Mouse (Mus musculus): ENCODE data around the gene Siva1. TPM values are rescaled to one million over a fixed set of nuclear protein-coding genes. Genes with fewer than 3 reads are reported as not detected.

Siva1 gene
- total RNA-seq, 4 experiments from 2014 or later: 28.3 to 35.2 (median 30.0) TPM

GRCm38 (mm10) chr12:112678555-112679026 lies 34.1 kb downstream of the Siva1 start, which contains the start of gene Zbtb42:
Gene Zbtb42, plus strand, starts transcription at chr12:112678828.
- peak; percentile 53 for DNase-seq (ENCODE audit: low spot score)

- DNase-seq (ENCODE audit: low spot score): no peak
Measured at GRCm38 (mm10) chr12:112679027-112679996, 34.8 kb downstream of the Siva1 start.

GRCm38 (mm10) chr12:112683351-112683750 lies 38.9 kb downstream of the Siva1 start:
- no peak for DNase-seq (ENCODE audit: low spot score)

- DNase-seq (ENCODE audit: low spot score): no peak
Measured at GRCm38 (mm10) chr12:112688458-112688857, 44.0 kb downstream of the Siva1 start.

GRCm38 (mm10) chr12:112693185-112694126 lies 49.0 kb downstream of the Siva1 start:
- DNase-seq (ENCODE audit: low spot score): peak; percentile 93

- no peak for DNase-seq (ENCODE audit: low spot score)
Measured at GRCm38 (mm10) chr12:112694127-112694475, 49.6 kb downstream of the Siva1 start.

GRCm38 (mm10) chr12:112696806-112697425 lies 52.4 kb downstream of the Siva1 start:
- no peak for DNase-seq (ENCODE audit: low spot score)

Small RNAs within 50 kb of the gene (microRNA-seq; reads per million reads assigned to microRNA genes)
- not detected for gene Mir6939

Other genes starting within 250 kb of the Siva1 start
- 10 to 100 TPM; 31.2 to 50.5 (median 38.0) TPM for gene A530016L24Rik, start 155.2 kb upstream of the Siva1 start, total RNA-seq (2022)
- gene Tmem179, start 127.9 kb upstream of the Siva1 start, total RNA-seq (2022): not detected
- gene Inf2, start 55.9 kb upstream of the Siva1 start, total RNA-seq (2022): 10 to 100 TPM; 14.7 to 19.5 (median 17.7) TPM
- gene Adssl1, start 24.6 kb upstream of the Siva1 start, total RNA-seq (2022): 100 to 1,000 TPM; 184 to 207 (median 193) TPM
- gene Akt1, start 30.2 kb downstream of the Siva1 start, total RNA-seq (2022): 100 to 1,000 TPM; 161 to 195 (median 179) TPM
- gene Zbtb42, start 34.1 kb downstream of the Siva1 start, total RNA-seq (2022): 1 to 10 TPM; 4.0 to 5.5 (median 4.9) TPM
- gene Cep170b, start 75.8 kb downstream of the Siva1 start, total RNA-seq (2022): 10 to 100 TPM; 12.3 to 14.7 (median 13.4) TPM
- gene Pld4, start 116.0 kb downstream of the Siva1 start, total RNA-seq (2022): 1 to 10 TPM; 3.4 to 8.1 (median 4.3) TPM
- 10 to 100 TPM; 19.3 to 24.6 (median 20.6) TPM for gene Ahnak2, start 158.0 kb downstream of the Siva1 start, total RNA-seq (2022)
- 1 to 10 TPM; 1.8 to 4.3 (median 2.4) TPM for gene Clba1, start 164.3 kb downstream of the Siva1 start, total RNA-seq (2022)
- gene Cdca4, start 184.7 kb downstream of the Siva1 start, total RNA-seq (2022): 1 to 10 TPM; 5.6 to 6.5 (median 6.2) TPM
- gene Gpr132, start 223.5 kb downstream of the Siva1 start, total RNA-seq (2022): under 1 TPM; 0.25 to 0.52 (median 0.33) TPM